Mouse (Mus musculus) forebrain, embryonic 11.5 days (tissue): ENCODE results near the gene Kyat1. TPM values are rescaled to one million over a fixed set of nuclear protein-coding genes. Genes with fewer than 3 reads are reported as not detected.

Experiments used
- ATAC-seq: fragments of 200-750 bp; cut with Nextera tagmentation; replicated peaks from 2 replicates; pipeline ENCODE4 v1.8.0; 2017; ENCODE audit warnings: moderate TSS enrichment; ENCODE audit not compliant: low FRiP score
- DNase-seq: peaks from one replicate; pipeline ENCODE4 v3.0.0-alpha.2; 2017; ENCODE audit warnings: low spot score
- H3K27ac ChIP-seq: fragments of 300-500 bp; sonication (generic); 2 replicates; pipeline ENCODE4 v1.5.1; 2014; ENCODE audit warnings: low read depth, low read length
- H3K27me3 ChIP-seq: fragments of 300-500 bp; sonication (generic); 2 replicates; pipeline ENCODE4 v1.6.1; 2014; ENCODE audit warnings: mild to moderate bottlenecking, low read length, mixed read lengths; ENCODE audit not compliant: control insufficient read depth, insufficient read depth
- H3K36me3 ChIP-seq: fragments of 300-500 bp; sonication (generic); 2 replicates; pipeline ENCODE4 v1.6.1; 2014; ENCODE audit warnings: mild to moderate bottlenecking, low read length, moderate library complexity, mixed read lengths; ENCODE audit not compliant: control insufficient read depth, insufficient read depth
- H3K4me1 ChIP-seq: fragments of 300-500 bp; sonication (generic); replicated peaks from 2 replicates; pipeline ENCODE4 v1.6.1; 2014; ENCODE audit warnings: low read length, mixed read lengths; ENCODE audit not compliant: control insufficient read depth, insufficient read depth
- H3K4me2 ChIP-seq: fragments of 300-500 bp; sonication (generic); 2 replicates; pipeline ENCODE4 v1.6.1; 2014; ENCODE audit warnings: low read depth, mild to moderate bottlenecking, low read length, moderate library complexity, mixed read lengths; ENCODE audit not compliant: severe bottlenecking
- H3K4me3 ChIP-seq: fragments of 300-500 bp; sonication (generic); 2 replicates; pipeline ENCODE4 v1.5.1; 2014; ENCODE audit warnings: low read depth, low read length
- H3K9ac ChIP-seq: fragments of 300-500 bp; sonication (generic); 2 replicates; pipeline ENCODE4 v1.6.1; 2014; ENCODE audit warnings: low read length
- H3K9me3 ChIP-seq: fragments of 300-500 bp; sonication (generic); 2 replicates; pipeline ENCODE4 v1.6.1; 2016; ENCODE audit warnings: low read length, mixed read lengths; ENCODE audit not compliant: control insufficient read depth
- WGBS: fragments of 180-500 bp; shearing (Covaris S2); extraction: QIAGEN DNeasy Blood & Tissue Kit; methylation state at CpG from one replicate; pipeline ENCODE4 v1.1.7; 2014; 5-methylcytosine and 5-hydroxymethylcytosine counted together
- polyA plus RNA-seq: library from polyadenylated mRNA; unstranded; fragments of >200 nt; fragmentation: Nextera tagmentation; extraction: Ambion mirVana; gene quantifications from 2 replicates; pipeline ENCODE4 v1.2.1, GENCODE M21; 2014

Kyat1 gene
- polyA plus RNA-seq: 8.4 and 9.6 TPM in 2 replicates

- H3K27me3 ChIP-seq: no peaks in the 10 kb centered on the region
- H3K4me3 ChIP-seq: peak within 1 kb of the TSS; percentile 64
- peak within 1 kb of the TSS; percentile 79 for H3K4me2 ChIP-seq
- WGBS: under 1% methylated on average over 44 of the region's 44 CpGs
- DNase-seq (peak; percentile 93), ATAC-seq (peak; percentile 95)
- no peaks in the 10 kb centered on the region for H3K36me3 ChIP-seq
- H3K27ac ChIP-seq: no peak within 1 kb of the TSS
- no peaks in the 10 kb centered on the region for H3K9me3 ChIP-seq
- H3K9ac ChIP-seq: peak within 1 kb of the TSS; percentile 58
- H3K4me1 ChIP-seq: peaks cover 3% of the 10 kb centered on the region
These were observed at the start of gene Kyat1 for GRCm38 (mm10) chr2:30205629-30206357. Gene Kyat1, minus strand, starts transcription at chr2:30205847.

GRCm38 (mm10) chr2:30253809-30254208 lies 48.2 kb upstream of the Kyat1 start:
- ATAC-seq (no peak), DNase-seq (no peak)
- Histone ChIP-seq H3K27ac (no peak overlapping the region), H3K36me3 (peaks cover 18% of the 10 kb centered on the region), H3K4me2 (no peak overlapping the region), H3K4me3 (no peak overlapping the region), H3K4me1 (no peaks in the 10 kb centered on the region), H3K9me3 (no peaks in the 10 kb centered on the region), H3K27me3 (no peaks in the 10 kb centered on the region), H3K9ac (no peak overlapping the region)
- WGBS: 86% methylated on average over 5 of the region's 5 CpGs

GRCm38 (mm10) chr2:30252521-30252920 lies 46.9 kb upstream of the Kyat1 start:
- Histone ChIP-seq H3K27me3 (no peaks in the 10 kb centered on the region), H3K4me3 (no peak overlapping the region), H3K9me3 (no peaks in the 10 kb centered on the region), H3K4me1 (no peaks in the 10 kb centered on the region), H3K4me2 (no peak overlapping the region), H3K27ac (no peak overlapping the region), H3K9ac (no peak overlapping the region), H3K36me3 (peaks cover 18% of the 10 kb centered on the region)
- ATAC-seq (no peak), DNase-seq (no peak)
- WGBS: 84% methylated on average over 3 of the region's 3 CpGs

- Histone ChIP-seq H3K36me3 (peaks cover 11% of the 10 kb centered on the region), H3K9ac (no peak overlapping the region), H3K4me1 (no peaks in the 10 kb centered on the region), H3K4me3 (no peak overlapping the region), H3K27me3 (no peaks in the 10 kb centered on the region), H3K4me2 (no peak overlapping the region), H3K27ac (no peak overlapping the region), H3K9me3 (no peaks in the 10 kb centered on the region)
- WGBS: 85% methylated on average over 5 of the region's 5 CpGs
- ATAC-seq: no peak
- no peak for DNase-seq
These were observed 45.9 kb upstream of the Kyat1 start for GRCm38 (mm10) chr2:30251417-30252104.

- no peaks in the 10 kb centered on the region for H3K4me1 ChIP-seq
- H3K9me3 ChIP-seq: no peaks in the 10 kb centered on the region
- H3K36me3 ChIP-seq: peaks cover 3% of the 10 kb centered on the region; the same call in 1 of the 2 replicates
- H3K4me2 ChIP-seq: no peak overlapping the region
- no peaks in the 10 kb centered on the region for H3K27me3 ChIP-seq
- no peak for DNase-seq
- ATAC-seq: no peak
- no peak overlapping the region for H3K27ac ChIP-seq
- 89% methylated on average over 10 of the region's 10 CpGs for WGBS
- no peak overlapping the region for H3K9ac ChIP-seq
- no peak overlapping the region for H3K4me3 ChIP-seq
These were observed 44.8 kb upstream of the Kyat1 start for GRCm38 (mm10) chr2:30250166-30251128.

- Histone ChIP-seq H3K27ac (no peak overlapping the region), H3K4me2 (no peak overlapping the region), H3K4me3 (no peak overlapping the region), H3K9me3 (no peaks in the 10 kb centered on the region), H3K4me1 (no peaks in the 10 kb centered on the region), H3K9ac (no peak overlapping the region), H3K27me3 (no peaks in the 10 kb centered on the region), H3K36me3 (no peaks in the 10 kb centered on the region; the same call in 1 of the 2 replicates)
- ATAC-seq (no peak), DNase-seq (no peak)
- WGBS: 100% methylated on average over 3 of the region's 3 CpGs
These were observed 43.5 kb upstream of the Kyat1 start for GRCm38 (mm10) chr2:30249182-30249581.

GRCm38 (mm10) chr2:30247681-30248080 lies 42.0 kb upstream of the Kyat1 start:
- 74% methylated on average over 4 of the region's 4 CpGs for WGBS
- no peaks in the 10 kb centered on the region; the same call in 1 of the 2 replicates for H3K36me3 ChIP-seq
- no peaks in the 10 kb centered on the region for H3K4me1 ChIP-seq
- H3K4me3 ChIP-seq: no peak overlapping the region
- no peaks in the 10 kb centered on the region for H3K9me3 ChIP-seq
- no peak overlapping the region for H3K4me2 ChIP-seq
- no peak for DNase-seq
- H3K27me3 ChIP-seq: no peaks in the 10 kb centered on the region
- H3K9ac ChIP-seq: no peak overlapping the region
- no peak overlapping the region for H3K27ac ChIP-seq
- ATAC-seq: no peak

GRCm38 (mm10) chr2:30247036-30247435 lies 41.4 kb upstream of the Kyat1 start:
- Histone ChIP-seq H3K9ac (no peak overlapping the region), H3K4me1 (no peaks in the 10 kb centered on the region), H3K27ac (no peak overlapping the region), H3K36me3 (no peaks in the 10 kb centered on the region; the same call in 1 of the 2 replicates), H3K27me3 (no peaks in the 10 kb centered on the region), H3K4me2 (no peak overlapping the region), H3K9me3 (no peaks in the 10 kb centered on the region), H3K4me3 (no peak overlapping the region)
- DNase-seq: no peak
- 92% methylated on average over 5 of the region's 5 CpGs for WGBS
- no peak for ATAC-seq
